Mouse (Mus musculus) olfactory bulb, adult 2 months (tissue): Measurements from ENCODE around the gene Cryz. TPM values are rescaled to one million over a fixed set of nuclear protein-coding genes. Genes with fewer than 3 reads are reported as not detected.

ENCODE experiments used
- H3K27ac ChIP-seq: fragments of 200-500 bp; 2 replicates; pipeline ENCODE4 v1.5.1; 2012; ENCODE audit warnings: low read depth, low read length; ENCODE audit not compliant: insufficient read depth
- H3K4me1 ChIP-seq: fragments of 200-500 bp; 2 replicates; pipeline ENCODE4 v1.6.1; 2012; ENCODE audit warnings: low read length; ENCODE audit not compliant: control insufficient read depth, insufficient read depth
- H3K4me3 ChIP-seq: fragments of 200-500 bp; 2 replicates; pipeline ENCODE4 v1.5.1; 2012; ENCODE audit warnings: mild to moderate bottlenecking, low read depth, low read length, moderate library complexity; ENCODE audit not compliant: insufficient read depth
- CTCF ChIP-seq: fragments of 200-500 bp; IDR thresholded peaks from 2 replicates; pipeline ENCODE4 v1.5.1; 2012; ENCODE audit warnings: low read depth, mild to moderate bottlenecking, low read length, moderate library complexity; ENCODE audit not compliant: insufficient read depth
- POLR2A ChIP-seq: fragments of 200-500 bp; IDR thresholded peaks from 2 replicates; pipeline ENCODE4 v1.6.1; 2012; ENCODE audit warnings: mild to moderate bottlenecking, low read depth, low read length, moderate library complexity; ENCODE audit not compliant: insufficient read depth
- WGBS: fragments of 180-500 bp; shearing (Covaris S2); methylation state at CpG from one replicate; pipeline ENCODE4 v1.1.7; 2018; 5-methylcytosine and 5-hydroxymethylcytosine counted together
- polyA plus RNA-seq: library from polyadenylated mRNA; stranded (reverse); fragments of >200 nt; gene quantifications from 2 replicates; pipeline ENCODE4 v1.2.4, GENCODE M21; 2012; ENCODE audit warnings: low replicate concordance; ENCODE audit not compliant: missing spikeins, insufficient read depth, insufficient read length

The Cryz gene
- not detected in 2 replicates for polyA plus RNA-seq

DNA sequence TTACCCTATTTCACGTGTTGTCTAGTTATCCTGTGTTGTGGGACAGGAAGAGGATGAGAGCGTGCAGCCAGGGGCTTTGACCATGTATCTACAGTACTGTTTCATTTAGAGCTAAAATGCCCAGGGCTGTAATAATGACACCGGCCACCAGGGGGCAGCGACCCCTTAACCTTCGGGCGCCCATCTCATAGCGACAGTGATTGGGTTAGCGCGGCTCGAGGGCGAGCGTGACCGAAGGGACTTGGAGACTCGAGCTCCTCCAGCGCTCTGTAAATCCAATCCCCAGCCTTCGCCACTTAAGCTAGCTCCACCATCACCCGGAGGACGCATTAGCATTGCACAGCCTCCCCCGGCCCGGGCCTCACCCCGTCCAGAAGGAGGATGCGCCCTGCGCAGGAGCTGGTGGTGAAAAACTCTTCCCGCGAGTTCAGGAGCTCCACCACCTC lies at the start of gene Cryz:
Gene Cryz, plus strand, starts transcription at position 224 of the 446 bp plus-strand sequence.
- Histone ChIP-seq H3K4me3 (peak within 1 kb of the TSS; percentile 76), H3K4me1 (peaks cover 2% of the 10 kb centered on the region; the same call in 1 of the 2 replicates), H3K27ac (peak within 1 kb of the TSS; percentile 80)
- TF ChIP-seq CTCF (peak; percentile 76), POLR2A (no peak)
- WGBS, result under 1% methylated on average over 25 of the region's 25 CpGs

DNA sequence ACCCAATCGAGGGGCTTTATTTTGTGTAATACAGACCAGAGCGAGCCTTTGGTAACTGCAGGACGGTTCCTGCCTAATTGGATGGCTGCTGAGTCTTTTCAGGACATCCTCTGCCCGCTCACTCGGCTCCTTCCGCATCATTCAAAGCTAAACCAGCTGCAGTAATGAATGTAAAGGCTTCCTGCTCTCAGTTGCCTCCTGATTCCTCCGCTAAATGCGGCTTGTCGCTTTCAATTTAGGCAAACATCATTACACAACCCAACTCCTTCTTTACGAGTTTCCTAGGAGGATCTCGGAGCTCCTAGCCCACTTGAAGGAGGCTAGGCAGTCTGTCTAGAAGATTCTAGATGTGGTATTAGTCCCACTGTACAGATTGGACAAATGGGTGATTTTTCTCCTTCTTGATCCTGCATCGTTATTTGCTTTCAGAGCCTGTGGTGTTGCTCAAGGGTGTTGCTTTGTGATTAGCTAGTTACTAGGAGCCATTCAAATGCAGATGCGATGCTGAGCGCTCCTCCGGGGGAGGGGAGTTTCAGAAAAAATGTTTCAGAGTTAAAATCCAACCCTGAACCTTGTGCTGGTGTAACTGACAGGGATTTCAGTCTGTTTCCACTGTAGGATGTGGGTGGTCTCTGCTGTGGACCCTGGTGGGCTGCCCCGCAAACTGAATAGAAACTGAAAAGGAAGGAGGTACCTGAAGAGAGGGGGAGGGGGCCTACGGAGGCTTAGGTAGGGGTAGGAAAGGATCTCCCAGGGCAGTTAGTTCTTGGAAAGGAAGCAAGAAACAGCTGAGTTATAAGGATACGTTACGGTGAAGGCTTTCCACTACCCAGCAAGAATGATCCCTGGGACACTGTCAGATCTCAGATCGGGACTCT lies 48.7 kb upstream of the Cryz start:
- H3K4me1 ChIP-seq, result no peaks in the 10 kb centered on the region
- TF ChIP-seq POLR2A (no peak), CTCF (no peak)
- no peak overlapping the region for H3K27ac ChIP-seq
- H3K4me3 ChIP-seq, result no peak overlapping the region
- 16% methylated on average over 20 of the region's 20 CpGs for WGBS

DNA sequence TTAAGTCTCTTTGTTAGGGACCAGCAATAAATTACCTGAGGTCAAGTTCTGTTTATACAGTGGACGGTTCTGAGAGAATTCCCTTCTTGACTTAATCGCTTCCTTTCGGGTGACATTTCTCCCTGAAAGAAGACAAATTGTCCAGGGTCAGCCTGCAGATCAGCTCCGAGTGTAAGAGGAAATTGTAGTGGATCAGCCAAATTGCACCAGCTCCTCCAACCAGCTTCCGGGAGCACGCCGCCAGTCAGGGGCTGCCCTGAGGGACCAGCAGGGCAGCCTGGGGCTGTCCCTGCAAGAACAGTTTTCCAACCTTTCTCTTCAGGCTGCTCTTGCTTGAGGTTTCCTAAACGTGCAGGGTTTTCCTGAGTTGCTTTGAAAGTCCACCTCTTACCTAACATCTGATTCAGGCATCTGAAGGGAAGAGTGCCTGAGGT lies 47.6 kb upstream of the Cryz start:
- TF ChIP-seq POLR2A, result no peak
- no peak for TF ChIP-seq CTCF
- no peaks in the 10 kb centered on the region for H3K4me1 ChIP-seq
- H3K27ac ChIP-seq, result no peak overlapping the region
- WGBS, result 68% methylated on average over 8 of the region's 8 CpGs
- no peak overlapping the region for H3K4me3 ChIP-seq

DNA sequence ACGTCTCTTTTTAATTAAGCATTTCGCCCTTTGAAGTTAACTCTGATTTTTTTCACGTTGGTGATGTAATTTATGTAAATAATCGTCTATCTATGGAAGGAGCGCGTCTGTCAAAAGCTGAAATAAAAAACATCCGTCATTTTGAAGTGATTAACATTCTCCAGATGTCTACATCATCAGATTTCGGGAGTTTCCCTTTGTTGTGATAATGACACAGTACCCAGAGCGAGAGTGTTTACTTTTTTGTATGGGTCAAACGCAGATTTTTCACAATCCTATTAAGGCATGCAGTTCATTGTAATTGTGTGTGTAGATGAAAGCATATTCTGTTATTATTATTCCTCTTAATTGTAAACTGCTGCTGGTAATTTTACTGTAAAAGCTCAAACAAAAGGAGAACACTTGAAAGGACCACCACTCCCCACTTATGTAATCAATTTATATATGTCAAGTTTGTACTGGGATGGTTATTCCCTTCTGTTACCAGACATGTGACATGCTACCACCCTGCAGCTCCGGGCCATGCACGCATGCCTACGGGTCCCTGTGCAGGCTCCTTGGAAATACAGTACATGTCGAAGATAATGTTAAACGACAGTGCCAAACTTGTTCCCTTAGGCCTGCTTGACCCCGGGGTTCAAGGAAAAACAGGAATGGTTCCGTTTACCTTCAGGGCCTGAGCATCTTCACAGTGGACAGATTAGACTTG lies 46.0 kb upstream of the Cryz start:
- Histone ChIP-seq H3K4me1 (no peaks in the 10 kb centered on the region), H3K4me3 (no peak overlapping the region), H3K27ac (no peak overlapping the region)
- 69% methylated on average over 17 of the region's 17 CpGs for WGBS
- TF ChIP-seq CTCF (no peak), POLR2A (no peak)

DNA sequence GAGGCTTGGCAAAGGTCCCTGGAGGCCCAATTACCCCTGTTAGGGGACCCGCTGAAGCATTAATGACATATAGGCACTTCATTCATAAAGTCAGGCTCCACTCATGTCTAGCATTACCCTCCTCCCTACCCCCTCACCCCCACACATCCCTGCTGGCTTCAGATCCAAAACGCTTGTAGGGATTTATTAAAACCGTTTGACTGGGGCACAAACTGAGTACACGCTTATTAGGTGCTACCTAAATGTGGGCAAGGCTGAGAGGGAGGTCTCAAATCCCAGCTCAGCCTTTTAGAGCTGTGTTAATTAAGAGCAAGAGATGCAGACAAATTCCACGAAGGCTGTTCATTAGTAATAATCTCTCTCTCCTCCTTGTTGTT lies 45.5 kb upstream of the Cryz start:
- H3K4me1 ChIP-seq, result no peaks in the 10 kb centered on the region
- H3K27ac ChIP-seq, result no peak overlapping the region
- no peak for TF ChIP-seq POLR2A
- no peak for TF ChIP-seq CTCF
- 51% methylated on average over 5 of the region's 5 CpGs for WGBS
- H3K4me3 ChIP-seq, result no peak overlapping the region

DNA sequence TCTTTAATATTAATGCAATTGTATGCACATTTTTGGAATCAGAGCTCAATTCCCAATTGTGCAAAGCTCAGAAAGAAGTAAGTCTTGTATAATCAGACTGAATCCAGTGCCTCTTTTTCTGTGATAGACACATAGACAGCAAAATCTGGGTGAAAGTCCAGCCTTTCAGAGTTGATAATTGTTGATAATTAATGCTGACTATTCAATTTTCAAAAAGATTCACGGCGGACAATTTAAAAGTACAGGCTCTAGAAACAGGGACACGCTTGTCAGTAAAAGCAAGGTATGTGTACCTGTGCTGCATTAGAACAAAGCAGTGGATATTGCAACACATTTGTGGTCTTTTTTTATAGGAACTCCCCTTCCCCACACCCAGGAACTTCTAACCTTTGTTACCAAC lies 34.3 kb upstream of the Cryz start:
- Histone ChIP-seq H3K27ac (no peak overlapping the region), H3K4me1 (no peaks in the 10 kb centered on the region), H3K4me3 (no peak overlapping the region)
- no peak for TF ChIP-seq POLR2A
- TF ChIP-seq CTCF, result no peak
- WGBS, result 86% methylated on average over 3 of the region's 3 CpGs

DNA sequence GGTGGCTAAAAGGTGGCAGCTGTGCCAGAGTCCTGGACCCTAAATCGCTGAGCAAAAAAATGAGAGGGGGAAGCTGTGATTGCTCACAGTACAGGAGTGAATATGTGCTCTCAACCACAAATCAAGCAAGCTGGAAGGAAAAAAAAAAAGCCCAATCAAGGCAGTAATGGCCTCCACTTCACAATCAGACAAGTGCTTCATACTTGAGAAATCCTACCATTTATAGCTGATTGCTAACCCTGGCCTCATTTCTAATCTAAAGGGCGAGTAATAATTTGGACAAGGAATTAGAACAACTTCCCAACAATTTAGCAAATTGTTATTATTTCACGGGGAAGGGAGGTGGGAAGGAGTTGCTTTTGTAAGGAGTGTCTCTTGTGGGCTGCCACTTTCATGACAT lies 31.1 kb upstream of the Cryz start:
- H3K27ac ChIP-seq, result no peak overlapping the region
- no peaks in the 10 kb centered on the region for H3K4me1 ChIP-seq
- no peak overlapping the region for H3K4me3 ChIP-seq
- TF ChIP-seq POLR2A (no peak), CTCF (no peak)
- 73% methylated on average over 3 of the region's 3 CpGs for WGBS

DNA sequence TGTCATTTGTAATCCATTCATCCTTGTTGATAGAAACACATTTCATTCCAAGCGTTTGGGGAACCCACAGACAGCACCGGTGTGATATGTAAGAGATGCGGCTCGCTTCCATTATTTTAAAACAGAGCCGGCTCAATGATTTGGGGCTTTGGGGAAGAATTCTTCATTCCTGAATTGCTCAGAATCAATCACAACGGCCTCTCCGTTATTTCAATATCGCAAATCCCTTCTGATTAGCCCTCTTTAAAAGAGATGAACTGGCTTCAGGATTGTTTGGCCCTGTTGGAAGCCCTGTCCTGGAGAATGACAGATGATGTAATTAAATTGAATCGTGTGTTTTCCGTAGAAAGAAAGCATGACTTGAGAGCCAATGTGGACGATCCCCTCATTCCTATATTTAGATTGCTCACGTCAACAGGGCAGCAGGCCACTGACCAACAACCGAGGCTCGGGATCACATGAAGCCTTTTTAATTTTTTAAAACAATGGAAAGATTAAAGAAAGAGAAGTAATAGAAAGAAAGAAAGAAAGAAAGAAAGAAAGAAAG lies 26.4 kb upstream of the Cryz start:
- WGBS, result 24% methylated on average over 14 of the region's 14 CpGs

More for the DNA sequence above, 26.4 kb upstream of the Cryz start:
- H3K4me1 ChIP-seq, result no peaks in the 10 kb centered on the region
- no peak overlapping the region for H3K27ac ChIP-seq
- H3K4me3 ChIP-seq, result no peak overlapping the region
- TF ChIP-seq POLR2A, result no peak
- no peak for TF ChIP-seq CTCF
